ENCODE assay signal across 28 mouse cellular contexts in genomic region chr1:170933386-170933920, GRCm38 (mm10). TPM values are rescaled to one million over a fixed set of nuclear protein-coding genes. Genes with fewer than 3 reads are reported as not detected.
DNase-seq lines count a peak whose midpoint lies in the region; ATAC-seq and TF ChIP-seq lines count a peak whose summit lies in the region.
"Had no signal": no experiment of that assay in that cellular context is flagged by ENCODE, and none has a peak within 500 bp of the region (broad histone marks: within the 10 kb centered on the region; RNA-seq: fewer than 3 reads in every experiment).

No protein-coding gene starts in this region.

- H3K36me3 ChIP-seq in macrophage (ENCODE audit: inconsistent target): no peaks in the 10 kb centered on the region
- no peaks in the 10 kb centered on the region for H3K36me3 ChIP-seq in midbrain, postnatal 0 days (ENCODE audit: insufficient read depth, low read length)
- H3K36me3 ChIP-seq in forebrain, embryonic 14.5 days (ENCODE audit: control insufficient read depth, insufficient read depth, low read length): no peaks in the 10 kb centered on the region
- H3K36me3 ChIP-seq: embryonic facial prominence, embryonic 10.5 days; embryonic facial prominence, embryonic 12.5 days; forebrain, embryonic 12.5 days; forebrain, embryonic 15.5 days had no signal

- H3K27me3 ChIP-seq in midbrain, postnatal 0 days (ENCODE audit: insufficient read depth, low read length): no peaks in the 10 kb centered on the region
- H3K27me3 ChIP-seq in forebrain, embryonic 14.5 days (replicated peaks; ENCODE audit: control insufficient read depth, insufficient read depth, low read length): no peaks in the 10 kb centered on the region
- H3K27me3 ChIP-seq: CH12.LX; embryonic facial prominence, embryonic 12.5 days; forebrain, embryonic 12.5 days; forebrain, embryonic 15.5 days; Patski had no signal

- H3K9ac ChIP-seq in midbrain, postnatal 0 days (replicated peaks; ENCODE audit: low read length, poor library complexity, severe bottlenecking): no peak overlapping the region
- H3K9ac ChIP-seq in forebrain, embryonic 14.5 days (ENCODE audit: low read length): no peak overlapping the region
- H3K9ac ChIP-seq: embryonic facial prominence, embryonic 12.5 days; forebrain, embryonic 12.5 days; forebrain, embryonic 15.5 days; forebrain, postnatal 0 days had no signal

- no peak overlapping the region for H3K4me2 ChIP-seq in midbrain, postnatal 0 days (ENCODE audit: low read depth, low read length, poor library complexity, severe bottlenecking)
- no peak overlapping the region for H3K4me2 ChIP-seq in forebrain, embryonic 14.5 days (ENCODE audit: low read length)
- H3K4me2 ChIP-seq: embryonic facial prominence, embryonic 12.5 days; forebrain, embryonic 12.5 days; forebrain, embryonic 15.5 days had no signal

- H3K4me3 ChIP-seq in macrophage (ENCODE audit: inconsistent target): no peak overlapping the region
- H3K4me3 ChIP-seq in midbrain, postnatal 0 days (ENCODE audit: low read depth, low read length): no peak overlapping the region
- H3K4me3 ChIP-seq in forebrain, embryonic 14.5 days (ENCODE audit: low read depth, low read length): no peak overlapping the region
- H3K4me3 ChIP-seq: embryonic facial prominence, embryonic 10.5 days; embryonic facial prominence, embryonic 12.5 days; forebrain, embryonic 12.5 days; forebrain, embryonic 15.5 days had no signal

- DNase-seq in A20 (ENCODE audit: low read depth, low spot score) (peak; percentile 90), ES-CJ7 (ENCODE audit: low read depth, low spot score) (peak; percentile 65), ZHBTc4 (ENCODE audit: low read depth, low spot score) (peak; percentile 23)
- no peak for DNase-seq in midbrain, postnatal 0 days (ENCODE audit: low spot score)
- DNase-seq in forebrain, embryonic 14.5 days (ENCODE audit: low spot score): no peak
- DNase-seq in testis, postnatal 10 days (ENCODE audit: low spot score): no peak
- DNase-seq: adrenal gland, postnatal 10 days; adrenal gland, postnatal 25 days; cerebellum, adult 11-12 months; cerebellum, adult 2 months; cerebellum, adult 9-10 months; cerebellum, postnatal 10 days; cerebellum, postnatal 25 days; forebrain, postnatal 0 days had no signal

- ATAC-seq in midbrain, postnatal 0 days (ENCODE audit: low FRiP score): no peak
- ATAC-seq in forebrain, embryonic 14.5 days: no peak
- ATAC-seq: activated CD4-positive, CD25-positive, alpha-beta regulatory T cell, adult 4 months; CD4-positive, CD25-positive, alpha-beta regulatory T cell, adult 4 months; forebrain, embryonic 15.5 days; forebrain, postnatal 0 days; Patski had no signal

- H3K27ac ChIP-seq in macrophage: peak overlapping the region; percentile 83
- no peak overlapping the region for H3K27ac ChIP-seq in midbrain, postnatal 0 days (ENCODE audit: low read depth, low read length)
- H3K27ac ChIP-seq in forebrain, embryonic 14.5 days (ENCODE audit: low read depth, low read length): no peak overlapping the region
- H3K27ac ChIP-seq: embryonic facial prominence, embryonic 10.5 days; embryonic facial prominence, embryonic 12.5 days; forebrain, embryonic 12.5 days; forebrain, embryonic 15.5 days had no signal

- 95% methylated on average over 6 of the region's 6 CpGs for WGBS in macrophage (ENCODE audit: missing documents)
- 76% methylated on average over 6 of the region's 6 CpGs for WGBS in midbrain, postnatal 0 days
- 81% methylated on average over 6 of the region's 6 CpGs for WGBS in forebrain, embryonic 14.5 days

- no peaks in the 10 kb centered on the region for H3K79me2 ChIP-seq in macrophage (ENCODE audit: inconsistent target)

- H3K9me3 ChIP-seq in midbrain, postnatal 0 days (ENCODE audit: low read length): no peaks in the 10 kb centered on the region
- no peaks in the 10 kb centered on the region for H3K9me3 ChIP-seq in forebrain, embryonic 14.5 days (replicated peaks; ENCODE audit: control insufficient read depth, low read length)
- H3K9me3 ChIP-seq: embryonic facial prominence, embryonic 10.5 days; forebrain, embryonic 12.5 days; forebrain, embryonic 15.5 days had no signal

- H3K4me1 ChIP-seq in midbrain, postnatal 0 days (ENCODE audit: insufficient read depth, low read length): no peaks in the 10 kb centered on the region
- H3K4me1 ChIP-seq in forebrain, embryonic 14.5 days (ENCODE audit: control insufficient read depth, insufficient read depth, low read length): no peaks in the 10 kb centered on the region
- H3K4me1 ChIP-seq: embryonic facial prominence, embryonic 10.5 days; embryonic facial prominence, embryonic 12.5 days; forebrain, embryonic 12.5 days; forebrain, embryonic 15.5 days had no signal

- TF ChIP-seq CTCF in midbrain, postnatal 0 days (IDR thresholded peaks at IDR 0.05): no peak

RNA-seq across cellular contexts. Expression of gene Fcrla, which starts 6.1 kb away (rescaled TPM):
- 1 to 10 TPM in 5 of 26 experiments, under 1 TPM in 4, not detected in 17; 0.58 to 2.7 (median 1.1) TPM for total RNA-seq in macrophage (2018; cell fraction: chromatin; rRNA removed)
- 1 to 10 TPM in 2 of 26 experiments, under 1 TPM in 17, not detected in 7; 0.11 to 1.1 (median 0.52) TPM for total RNA-seq in macrophage (2018; cell fraction: cytosol; rRNA removed)
- 1 to 10 TPM in 6 of 26 experiments, under 1 TPM in 7, not detected in 13; 0.46 to 4.4 (median 1.00) TPM for total RNA-seq in macrophage (2018; cell fraction: nucleus; rRNA removed)
- polyA plus RNA-seq in macrophage (2018): 0.26 to 0.79 TPM (median 0.56 TPM) in 3 replicates
- not detected in 2 replicates for total RNA-seq in midbrain, postnatal 0 days (2014; rRNA removed)
- not detected in 2 replicates for polyA plus RNA-seq in midbrain, postnatal 0 days (2015; fragmentation: Nextera tagmentation; extraction: Ambion mirVana)
- polyA plus RNA-seq in forebrain, embryonic 14.5 days (2014; fragmentation: Nextera tagmentation; extraction: Ambion mirVana): not detected in 2 replicates
- total RNA-seq: ES-E14; forebrain, postnatal 0 days had no signal
- polyA plus RNA-seq: embryonic facial prominence, embryonic 10.5 days; embryonic facial prominence, embryonic 12.5 days; embryonic facial prominence, embryonic 14.5 days; forebrain, embryonic 12.5 days; forebrain, embryonic 15.5 days; Patski had no signal

RNA-seq across cellular contexts. Expression of gene Fcrlb, which starts 20.7 kb away (rescaled TPM):
- 1 to 10 TPM in 2 of 26 experiments, under 1 TPM in 1, not detected in 23; 0.49 to 6.0 (median 1.0) TPM for total RNA-seq in macrophage (2018; cell fraction: chromatin; rRNA removed)
- total RNA-seq in macrophage (2018; cell fraction: cytosol; rRNA removed): under 1 TPM in 19 of 26 experiments, not detected in 7; 0.11 to 0.67 (median 0.24) TPM
- total RNA-seq in macrophage (2018; cell fraction: nucleus; rRNA removed): 1 to 10 TPM in 5 of 26 experiments, under 1 TPM in 7, not detected in 14; 0.43 to 5.2 (median 0.76) TPM
- 0.47 to 0.68 TPM in 2 of 3 replicates, not detected in the other for polyA plus RNA-seq in macrophage (2018)
- total RNA-seq in midbrain, postnatal 0 days (2014; rRNA removed): 1.7 and 2.2 TPM in 2 replicates
- polyA plus RNA-seq in midbrain, postnatal 0 days (2015; fragmentation: Nextera tagmentation; extraction: Ambion mirVana): 1.3 and 1.8 TPM in 2 replicates
- polyA plus RNA-seq in forebrain, embryonic 14.5 days (2014; fragmentation: Nextera tagmentation; extraction: Ambion mirVana): not detected in 2 replicates
- total RNA-seq: adrenal gland, adult 18-20 months; adrenal gland, postnatal 25 days; adrenal gland, postnatal 4 days; CH12.LX; ES-E14; forebrain, postnatal 0 days; MEL had no signal
- polyA plus RNA-seq: activated CD4-positive, CD25-positive, alpha-beta regulatory T cell, adult 4 months; CD4-positive, CD25-positive, alpha-beta regulatory T cell, adult 4 months; embryonic facial prominence, embryonic 10.5 days; embryonic facial prominence, embryonic 12.5 days; embryonic facial prominence, embryonic 14.5 days; forebrain, embryonic 12.5 days had no signal

RNA-seq across cellular contexts. Expression of gene Fcgr2b, which starts 42.9 kb away (rescaled TPM):
- 1,000 to 10,000 TPM in 14 of 26 experiments, 100 to 1,000 TPM in 12; 552 to 2,008 (median 1,011) TPM for total RNA-seq in macrophage (2018; cell fraction: chromatin; rRNA removed)
- total RNA-seq in macrophage (2018; cell fraction: cytosol; rRNA removed): 100 to 1,000 TPM; 224 to 730 (median 474) TPM
- 1,000 to 10,000 TPM in 21 of 26 experiments, 100 to 1,000 TPM in 5; 780 to 1,818 (median 1,207) TPM for total RNA-seq in macrophage (2018; cell fraction: nucleus; rRNA removed)
- 372 to 843 TPM (median 791 TPM) in 3 replicates for polyA plus RNA-seq in macrophage (2018)
- 1.8 and 6.6 TPM in 2 replicates for total RNA-seq in midbrain, postnatal 0 days (2014; rRNA removed)
- polyA plus RNA-seq in midbrain, postnatal 0 days (2015; fragmentation: Nextera tagmentation; extraction: Ambion mirVana): 2.1 and 3.6 TPM in 2 replicates
- 0.52 and 1.5 TPM in 2 replicates for polyA plus RNA-seq in forebrain, embryonic 14.5 days (2014; fragmentation: Nextera tagmentation; extraction: Ambion mirVana)
- polyA plus RNA-seq: embryonic facial prominence, embryonic 10.5 days had no signal

RNA-seq across cellular contexts. Expression of gene Dusp12, which starts 48.1 kb away (rescaled TPM):
- 10 to 100 TPM in 17 of 26 experiments, 1 to 10 TPM in 9; 3.0 to 37.0 (median 17.2) TPM for total RNA-seq in macrophage (2018; cell fraction: chromatin; rRNA removed)
- total RNA-seq in macrophage (2018; cell fraction: cytosol; rRNA removed): 10 to 100 TPM in 17 of 26 experiments, 1 to 10 TPM in 9; 6.9 to 18.6 (median 12.3) TPM
- total RNA-seq in macrophage (2018; cell fraction: nucleus; rRNA removed): 10 to 100 TPM in 12 of 26 experiments, 1 to 10 TPM in 14; 3.2 to 29.1 (median 9.8) TPM
- 9.6 to 14.7 TPM (median 12.1 TPM) in 3 replicates for polyA plus RNA-seq in macrophage (2018)
- 43.3 and 44.1 TPM in 2 replicates for total RNA-seq in midbrain, postnatal 0 days (2014; rRNA removed)
- 38.0 and 39.6 TPM in 2 replicates for polyA plus RNA-seq in midbrain, postnatal 0 days (2015; fragmentation: Nextera tagmentation; extraction: Ambion mirVana)
- 36.8 and 39.7 TPM in 2 replicates for polyA plus RNA-seq in forebrain, embryonic 14.5 days (2014; fragmentation: Nextera tagmentation; extraction: Ambion mirVana)

RNA-seq across cellular contexts. Expression of gene Gm26620, which starts 48.6 kb away (rescaled TPM):
- 1 to 10 TPM in 9 of 26 experiments, not detected in 17; 1.3 to 2.3 (median 1.5) TPM for total RNA-seq in macrophage (2018; cell fraction: chromatin; rRNA removed)
- total RNA-seq in macrophage (2018; cell fraction: cytosol; rRNA removed): 1 to 10 TPM in 2 of 26 experiments, under 1 TPM in 24; 0.21 to 1.2 (median 0.51) TPM
- 1 to 10 TPM in 7 of 26 experiments, under 1 TPM in 7, not detected in 12; 0.59 to 2.0 (median 1.1) TPM for total RNA-seq in macrophage (2018; cell fraction: nucleus; rRNA removed)
- 0.43 to 0.62 TPM (median 0.55 TPM) in 3 replicates for polyA plus RNA-seq in macrophage (2018)
- total RNA-seq in midbrain, postnatal 0 days (2014; rRNA removed): 1.6 and 1.9 TPM in 2 replicates
- 0.77 and 1.2 TPM in 2 replicates for polyA plus RNA-seq in midbrain, postnatal 0 days (2015; fragmentation: Nextera tagmentation; extraction: Ambion mirVana)
- 0.29 and 0.64 TPM in 2 replicates for polyA plus RNA-seq in forebrain, embryonic 14.5 days (2014; fragmentation: Nextera tagmentation; extraction: Ambion mirVana)
- polyA plus RNA-seq: activated CD4-positive, CD25-positive, alpha-beta regulatory T cell, adult 4 months; CD4-positive, CD25-positive, alpha-beta regulatory T cell, adult 4 months; embryonic facial prominence, embryonic 12.5 days; forebrain, embryonic 12.5 days had no signal

Comparison
In these comparisons a context has a peak if more than half of its experiments do, and no peak if none do; other contexts are left out.
1. DNase-seq: peak in A20 (single experiment), ES-CJ7 (single experiment) and ZHBTc4 (single experiment); none in midbrain, postnatal 0 days (single experiment), forebrain, embryonic 14.5 days (single experiment) and testis, postnatal 10 days (single experiment).
2. RNA of gene Fcgr2b, which starts 42.9 kb away (polyA plus RNA-seq): 372 to 843 TPM in macrophage; 2.1 to 3.6 TPM in midbrain, postnatal 0 days and 0.52 to 1.5 TPM in forebrain, embryonic 14.5 days; every median in the first group is over 10 times any median in the second.